Mouse (Mus musculus) E14TG2a.4 (cell line): ENCODE measurements at regions not wholly inside any gene's neighbourhood (a gene's known extent, or its start where the extent isn't known, plus 50 kb on each side); places are given as distances from the start of the nearest gene placed in this dataset.
"Not testable (repeated sequence)": the region's sequence is repeated elsewhere in the genome, so short reads cannot be mapped to it uniquely, and the experiment has no call there.

Experiments
- H3K27me3 ChIP-seq: 2 replicates; pipeline ENCODE4 v1.6.1; 2014; ENCODE audit warnings: low read length, control low read depth; ENCODE audit not compliant: insufficient read depth
- H3K36me3 ChIP-seq: 2 replicates; pipeline ENCODE4 v1.6.1; 2014; ENCODE audit warnings: low read length, control low read depth; ENCODE audit not compliant: insufficient read depth
- H3K4me1 ChIP-seq: replicated peaks from 2 replicates; pipeline ENCODE4 v1.6.1; 2014; ENCODE audit warnings: low read depth, low read length, control low read depth
- H3K4me3 ChIP-seq: replicated peaks from 2 replicates; pipeline ENCODE4 v1.5.1; 2014; ENCODE audit warnings: mild to moderate bottlenecking, low read length
- H3K9me3 ChIP-seq: 2 replicates; pipeline ENCODE4 v1.6.1; 2014; ENCODE audit warnings: low read length, control low read depth
- CTCF ChIP-seq: conservative IDR thresholded peaks from 2 replicates; pipeline ENCODE4 v1.5.1; 2014; ENCODE audit warnings: low read length
- NANOG ChIP-seq: IDR thresholded peaks from 2 replicates; pipeline ENCODE4 v1.6.1; 2014; ENCODE audit warnings: borderline replicate concordance, low read length, mixed read lengths
- POU5F1 ChIP-seq: IDR thresholded peaks from 2 replicates; pipeline ENCODE4 v1.6.1; 2014; ENCODE audit warnings: low read length, borderline replicate concordance

GRCm38 (mm10) chr12:45489029-45489428 is 414.5 kb upstream of the Stxbp6 start:
- Histone ChIP-seq H3K36me3 (no peaks in the 10 kb centered on the region), H3K4me3 (no peak overlapping the region), H3K27me3 (no peaks in the 10 kb centered on the region), H3K4me1 (no peaks in the 10 kb centered on the region), H3K9me3 (no peaks in the 10 kb centered on the region; the same call in 1 of the 2 replicates)
- TF ChIP-seq CTCF (no peak), NANOG (no peak), POU5F1 (no peak)

GRCm38 (mm10) chr12:45476881-45477280 is 402.4 kb upstream of the Stxbp6 start:
- Histone ChIP-seq H3K4me3 (no peak overlapping the region), H3K27me3 (no peaks in the 10 kb centered on the region), H3K9me3 (no peaks in the 10 kb centered on the region), H3K36me3 (no peaks in the 10 kb centered on the region), H3K4me1 (no peaks in the 10 kb centered on the region)
- no peak for TF ChIP-seq CTCF
- no peak for TF ChIP-seq POU5F1
- TF ChIP-seq NANOG = no peak

- Histone ChIP-seq H3K9me3 (peaks cover 5% of the 10 kb centered on the region; the same call in 1 of the 2 replicates), H3K4me1 (no peaks in the 10 kb centered on the region), H3K4me3 (no peak overlapping the region), H3K36me3 (no peaks in the 10 kb centered on the region), H3K27me3 (no peaks in the 10 kb centered on the region)
- TF ChIP-seq NANOG (no peak), POU5F1 (no peak), CTCF (no peak)
Observed at GRCm38 (mm10) chr12:45468093-45468492, 393.6 kb upstream of the Stxbp6 start.

- TF ChIP-seq CTCF = no peak
- no peak for TF ChIP-seq NANOG
- no peak for TF ChIP-seq POU5F1
- Histone ChIP-seq H3K4me1 (no peaks in the 10 kb centered on the region), H3K36me3 (no peaks in the 10 kb centered on the region), H3K9me3 (peaks cover 5% of the 10 kb centered on the region; the same call in 1 of the 2 replicates), H3K27me3 (no peaks in the 10 kb centered on the region), H3K4me3 (no peak overlapping the region)
Observed at GRCm38 (mm10) chr12:45467058-45467457, 392.5 kb upstream of the Stxbp6 start.

- Histone ChIP-seq H3K36me3 (no peaks in the 10 kb centered on the region), H3K9me3 (peaks cover 5% of the 10 kb centered on the region; the same call in 1 of the 2 replicates), H3K27me3 (no peaks in the 10 kb centered on the region), H3K4me1 (no peaks in the 10 kb centered on the region), H3K4me3 (no peak overlapping the region)
- TF ChIP-seq NANOG (no peak), POU5F1 (no peak), CTCF (no peak)
Observed at GRCm38 (mm10) chr12:45466066-45466465, 391.6 kb upstream of the Stxbp6 start.

- peaks cover 5% of the 10 kb centered on the region; the same call in 1 of the 2 replicates for H3K9me3 ChIP-seq
- TF ChIP-seq POU5F1 (no peak), CTCF (no peak), NANOG (no peak)
- H3K36me3 ChIP-seq = no peaks in the 10 kb centered on the region
- no peak overlapping the region for H3K4me3 ChIP-seq
- H3K4me1 ChIP-seq = no peaks in the 10 kb centered on the region
- H3K27me3 ChIP-seq = no peaks in the 10 kb centered on the region
Observed at GRCm38 (mm10) chr12:45464952-45465351, 390.4 kb upstream of the Stxbp6 start.

GRCm38 (mm10) chr12:45458746-45459145 is 384.2 kb upstream of the Stxbp6 start:
- not testable (repeated sequence) for H3K4me3 ChIP-seq, H3K27me3 ChIP-seq, H3K36me3 ChIP-seq, H3K4me1 ChIP-seq
- H3K9me3 ChIP-seq = peaks cover 10% of the 10 kb centered on the region

- no peak for TF ChIP-seq POU5F1
- TF ChIP-seq CTCF = peak; percentile 77
- Histone ChIP-seq H3K36me3 (no peaks in the 10 kb centered on the region), H3K27me3 (no peaks in the 10 kb centered on the region), H3K9me3 (no peaks in the 10 kb centered on the region), H3K4me1 (no peaks in the 10 kb centered on the region), H3K4me3 (no peak overlapping the region)
Observed at GRCm38 (mm10) chr12:45443512-45444190, 369.1 kb upstream of the Stxbp6 start.

GRCm38 (mm10) chr12:45442474-45442873 is 368.0 kb upstream of the Stxbp6 start:
- Histone ChIP-seq H3K4me1 (no peaks in the 10 kb centered on the region), H3K4me3 (no peak overlapping the region), H3K27me3 (no peaks in the 10 kb centered on the region), H3K9me3 (no peaks in the 10 kb centered on the region), H3K36me3 (no peaks in the 10 kb centered on the region)
- TF ChIP-seq NANOG = no peak
- no peak for TF ChIP-seq POU5F1
- no peak for TF ChIP-seq CTCF
